Mouse (Mus musculus) E14TG2a.4 (cell line): ENCODE data around the gene Lrrc26.

Experiments used
- H3K27me3 ChIP-seq: 2 replicates; pipeline ENCODE4 v1.6.1; 2014; ENCODE audit warnings: low read length, control low read depth; ENCODE audit not compliant: insufficient read depth
- H3K36me3 ChIP-seq: 2 replicates; pipeline ENCODE4 v1.6.1; 2014; ENCODE audit warnings: low read length, control low read depth; ENCODE audit not compliant: insufficient read depth
- H3K4me1 ChIP-seq: replicated peaks from 2 replicates; pipeline ENCODE4 v1.6.1; 2014; ENCODE audit warnings: low read depth, low read length, control low read depth
- H3K4me3 ChIP-seq: replicated peaks from 2 replicates; pipeline ENCODE4 v1.5.1; 2014; ENCODE audit warnings: mild to moderate bottlenecking, low read length
- H3K9me3 ChIP-seq: 2 replicates; pipeline ENCODE4 v1.6.1; 2014; ENCODE audit warnings: low read length, control low read depth
- CTCF ChIP-seq: conservative IDR thresholded peaks from 2 replicates; pipeline ENCODE4 v1.5.1; 2014; ENCODE audit warnings: low read length
- NANOG ChIP-seq: IDR thresholded peaks from 2 replicates; pipeline ENCODE4 v1.6.1; 2014; ENCODE audit warnings: borderline replicate concordance, low read length, mixed read lengths
- POU5F1 ChIP-seq: IDR thresholded peaks from 2 replicates; pipeline ENCODE4 v1.6.1; 2014; ENCODE audit warnings: low read length, borderline replicate concordance

The Lrrc26 gene

GRCm38 (mm10) chr2:25318119-25318966 lies 28.6 kb downstream of the Lrrc26 start:
- Histone ChIP-seq H3K27me3 (peaks cover 70% of the 10 kb centered on the region), H3K36me3 (no peaks in the 10 kb centered on the region), H3K4me3 (peak overlapping the region; percentile 85), H3K9me3 (no peaks in the 10 kb centered on the region), H3K4me1 (peaks cover 54% of the 10 kb centered on the region)
- no peak for TF ChIP-seq NANOG
- no peak for TF ChIP-seq CTCF
- no peak for TF ChIP-seq POU5F1

GRCm38 (mm10) chr2:25318971-25319773 lies 29.5 kb downstream of the Lrrc26 start, which contains the start of gene Grin1:
Gene Grin1 (minus strand): TSS chr2:25319187.
- peak within 1 kb of the TSS; percentile 85 for H3K4me3 ChIP-seq
- H3K36me3 ChIP-seq: no peaks in the 10 kb centered on the region
- no peaks in the 10 kb centered on the region for H3K9me3 ChIP-seq
- TF ChIP-seq POU5F1: no peak
- no peak for TF ChIP-seq NANOG
- TF ChIP-seq CTCF: no peak
- peaks cover 56% of the 10 kb centered on the region for H3K4me1 ChIP-seq
- H3K27me3 ChIP-seq: peaks cover 63% of the 10 kb centered on the region

GRCm38 (mm10) chr2:25320084-25320483 lies 30.4 kb downstream of the Lrrc26 start:
- Histone ChIP-seq H3K4me3 (no peak overlapping the region), H3K36me3 (no peaks in the 10 kb centered on the region), H3K9me3 (no peaks in the 10 kb centered on the region), H3K27me3 (peaks cover 57% of the 10 kb centered on the region), H3K4me1 (peaks cover 64% of the 10 kb centered on the region)
- no peak for TF ChIP-seq POU5F1
- TF ChIP-seq CTCF: no peak
- no peak for TF ChIP-seq NANOG

DNA sequence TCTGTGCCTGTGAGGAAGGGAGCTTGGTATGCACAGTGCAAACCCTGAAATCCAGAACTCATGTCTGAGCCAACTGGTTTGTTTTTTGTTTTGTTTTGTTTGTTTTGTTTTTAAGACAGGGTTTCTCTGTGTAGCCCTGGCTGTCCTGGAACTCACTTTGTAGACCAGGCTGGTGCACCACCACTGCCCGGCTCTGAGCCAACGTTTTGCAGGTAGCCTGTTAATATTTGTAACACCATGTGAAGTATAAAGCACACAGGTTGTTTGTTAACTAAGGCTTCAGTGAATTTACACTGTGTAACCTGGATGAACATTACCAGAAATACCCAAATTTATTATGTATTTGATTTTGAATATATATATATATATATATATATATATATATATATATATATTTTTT lies 36.3 kb downstream of the Lrrc26 start:
- Histone ChIP-seq H3K36me3 (no peaks in the 10 kb centered on the region), H3K9me3 (no peaks in the 10 kb centered on the region), H3K4me3 (no peak overlapping the region), H3K4me1 (peaks cover 47% of the 10 kb centered on the region), H3K27me3 (peaks cover 8% of the 10 kb centered on the region)
- no peak for TF ChIP-seq NANOG
- TF ChIP-seq POU5F1: no peak
- no peak for TF ChIP-seq CTCF

DNA sequence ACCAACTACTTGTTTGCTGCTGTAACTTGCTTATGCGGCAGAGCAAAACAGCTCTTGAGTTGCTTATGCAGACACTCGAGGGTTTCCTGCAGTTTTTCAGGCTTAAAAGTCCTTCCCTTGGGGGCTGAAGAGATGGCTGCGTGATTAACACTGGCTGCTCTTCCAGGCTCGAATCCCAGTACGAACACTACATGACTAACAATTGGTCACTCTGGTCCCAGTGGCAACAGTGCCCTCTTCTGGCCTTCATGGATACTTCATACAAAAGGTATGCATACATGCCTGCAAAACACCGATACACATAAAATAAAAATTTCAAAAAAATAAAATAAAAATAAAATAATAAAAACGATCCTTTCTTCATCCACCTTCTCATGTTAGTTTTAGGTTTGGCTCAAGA lies 38.7 kb downstream of the Lrrc26 start:
- Histone ChIP-seq H3K4me3 (no peak overlapping the region), H3K9me3 (no peaks in the 10 kb centered on the region), H3K36me3 (peaks cover 2% of the 10 kb centered on the region), H3K27me3 (no peaks in the 10 kb centered on the region), H3K4me1 (peaks cover 39% of the 10 kb centered on the region)
- peak; percentile 62 for TF ChIP-seq CTCF
- no peak for TF ChIP-seq NANOG

- Histone ChIP-seq H3K9me3 (no peaks in the 10 kb centered on the region), H3K27me3 (no peaks in the 10 kb centered on the region), H3K36me3 (peaks cover 32% of the 10 kb centered on the region), H3K4me1 (peaks cover 40% of the 10 kb centered on the region), H3K4me3 (peak overlapping the region; percentile 100)
- TF ChIP-seq NANOG (no peak), POU5F1 (no peak), CTCF (no peak)
These were observed 41.8 kb downstream of the Lrrc26 start for GRCm38 (mm10) chr2:25331470-25331869.

GRCm38 (mm10) chr2:25332286-25333160 lies 42.8 kb downstream of the Lrrc26 start, which contains the start of gene Man1b1:
Gene Man1b1 (plus strand): TSS chr2:25332338.
- Histone ChIP-seq H3K4me3 (peak within 1 kb of the TSS; percentile 100), H3K27me3 (no peaks in the 10 kb centered on the region), H3K4me1 (peaks cover 35% of the 10 kb centered on the region), H3K9me3 (no peaks in the 10 kb centered on the region), H3K36me3 (peaks cover 42% of the 10 kb centered on the region)
- TF ChIP-seq POU5F1: no peak

DNA sequence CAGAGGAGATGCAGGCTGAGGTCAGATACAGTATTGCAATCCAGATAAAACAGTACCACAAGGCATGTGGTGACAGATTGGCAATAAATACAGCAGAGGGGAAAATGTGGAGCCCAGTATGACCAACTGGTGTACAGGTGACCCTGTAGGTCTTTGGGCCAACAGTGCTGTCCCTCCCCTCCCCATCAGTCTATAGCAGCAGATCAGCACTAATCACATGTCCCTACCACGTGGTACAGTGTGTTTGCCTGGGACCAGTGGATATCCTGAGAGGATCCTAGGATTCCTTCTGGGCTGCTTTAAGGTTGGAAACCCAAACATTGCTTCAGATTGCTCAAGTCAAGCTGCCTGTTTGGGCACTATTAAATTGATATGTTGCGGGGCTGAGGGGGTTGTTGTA lies 43.9 kb downstream of the Lrrc26 start:
- Histone ChIP-seq H3K4me3 (peak overlapping the region; percentile 100), H3K9me3 (no peaks in the 10 kb centered on the region), H3K36me3 (peaks cover 53% of the 10 kb centered on the region), H3K27me3 (no peaks in the 10 kb centered on the region), H3K4me1 (peaks cover 37% of the 10 kb centered on the region)
- TF ChIP-seq NANOG (no peak), CTCF (no peak), POU5F1 (no peak)
